Mouse (Mus musculus) T-helper 2 cell (primary cell): ENCODE measurements around the gene Ikbke.

Experiments used
- in situ Hi-C: fragments of 300-600 bp; cut with MboI, MseI; formaldehyde crosslinking; loops from one replicate; pipeline ENCODE4 v1.15.1; 2025; ENCODE audit warnings: high pct_unique_total_duplicates

The Ikbke gene

GRCm38 (mm10) chr1:131242956-131243355 lies 36.5 kb downstream of the Ikbke start:
- in situ Hi-C loops: no loop called here

DNA sequence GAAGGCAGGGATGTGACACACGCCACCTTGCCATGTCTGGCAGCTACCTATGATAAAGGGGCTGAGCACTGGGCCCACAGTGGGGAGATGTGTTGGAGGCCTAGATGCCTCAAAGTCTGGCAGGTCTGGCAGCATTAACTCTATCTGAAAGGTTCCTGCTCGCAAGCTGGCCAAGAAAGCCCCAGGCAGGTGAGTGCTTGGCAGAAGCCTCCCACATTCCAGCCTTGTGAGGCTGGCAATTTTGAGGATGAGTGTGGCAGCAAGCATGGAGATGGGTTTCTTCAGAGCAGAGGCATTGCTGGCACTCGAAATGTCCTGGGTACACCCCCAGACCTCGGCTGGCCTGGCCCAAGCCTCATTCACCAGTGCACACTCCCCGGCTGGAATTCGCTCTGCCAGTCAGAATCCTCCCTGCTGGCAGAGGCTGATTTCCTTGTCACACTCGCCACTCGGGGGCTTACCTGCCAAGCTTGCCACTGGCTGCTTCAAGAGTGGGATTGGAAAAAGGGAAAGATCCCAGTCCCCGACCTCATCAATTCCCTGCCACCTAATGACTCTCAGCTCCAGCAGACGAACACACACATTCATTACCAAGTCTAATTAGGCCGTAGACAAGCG lies 39.7 kb downstream of the Ikbke start:
- in situ Hi-C loops: no loop called here

DNA sequence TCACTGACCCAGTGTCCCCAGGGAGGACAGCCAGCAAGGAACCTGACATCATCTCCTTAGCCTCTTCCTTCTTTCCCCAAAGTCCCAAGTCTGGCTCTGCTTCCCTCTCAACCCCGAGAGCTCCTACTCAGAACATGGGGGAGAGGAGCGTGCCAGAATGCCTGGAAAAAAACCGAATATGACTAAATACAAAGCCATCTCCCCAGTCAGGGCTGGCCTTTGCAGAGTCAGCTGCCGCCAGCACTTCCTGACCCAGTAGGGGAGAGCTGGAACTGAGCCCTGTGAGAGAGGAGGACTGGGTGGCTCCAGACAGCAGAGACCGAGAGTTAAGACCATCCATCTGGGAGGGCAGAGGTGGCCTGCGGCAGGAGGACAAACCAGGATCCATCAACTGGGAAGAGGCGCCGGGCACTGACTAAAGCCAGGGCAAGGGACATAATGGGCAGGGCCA lies 40.5 kb downstream of the Ikbke start:
- in situ Hi-C loops: no loop called here

GRCm38 (mm10) chr1:131236077-131236476 lies 43.3 kb downstream of the Ikbke start:
- in situ Hi-C loops: no loop called here

DNA sequence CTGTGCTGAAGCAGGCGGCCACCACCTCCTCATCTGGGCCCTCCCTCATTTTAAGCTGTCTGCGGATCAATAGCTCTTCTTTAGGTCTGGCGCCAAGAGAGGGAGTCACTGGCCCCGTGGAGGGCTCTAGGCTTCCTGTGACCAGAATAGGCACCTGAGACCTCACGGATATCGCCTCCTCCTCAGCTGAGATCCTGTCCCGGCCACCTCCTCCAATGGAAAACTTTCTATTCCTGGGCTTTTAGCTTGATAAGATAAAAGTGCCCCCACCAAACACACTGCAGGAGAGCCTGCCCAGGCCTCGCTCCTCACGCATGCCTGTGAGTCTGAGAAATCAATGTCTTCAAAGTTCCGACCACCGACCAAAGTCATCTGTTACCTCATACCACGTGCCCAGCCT lies 45.9 kb downstream of the Ikbke start:
- in situ Hi-C loops: no loop called here

- in situ Hi-C loops: no loop called here
Observed at GRCm38 (mm10) chr1:131228659-131229058, 50.7 kb downstream of the Ikbke start.

- in situ Hi-C loops: no loop called here
Observed at GRCm38 (mm10) chr1:131228225-131228624, 51.2 kb downstream of the Ikbke start.

DNA sequence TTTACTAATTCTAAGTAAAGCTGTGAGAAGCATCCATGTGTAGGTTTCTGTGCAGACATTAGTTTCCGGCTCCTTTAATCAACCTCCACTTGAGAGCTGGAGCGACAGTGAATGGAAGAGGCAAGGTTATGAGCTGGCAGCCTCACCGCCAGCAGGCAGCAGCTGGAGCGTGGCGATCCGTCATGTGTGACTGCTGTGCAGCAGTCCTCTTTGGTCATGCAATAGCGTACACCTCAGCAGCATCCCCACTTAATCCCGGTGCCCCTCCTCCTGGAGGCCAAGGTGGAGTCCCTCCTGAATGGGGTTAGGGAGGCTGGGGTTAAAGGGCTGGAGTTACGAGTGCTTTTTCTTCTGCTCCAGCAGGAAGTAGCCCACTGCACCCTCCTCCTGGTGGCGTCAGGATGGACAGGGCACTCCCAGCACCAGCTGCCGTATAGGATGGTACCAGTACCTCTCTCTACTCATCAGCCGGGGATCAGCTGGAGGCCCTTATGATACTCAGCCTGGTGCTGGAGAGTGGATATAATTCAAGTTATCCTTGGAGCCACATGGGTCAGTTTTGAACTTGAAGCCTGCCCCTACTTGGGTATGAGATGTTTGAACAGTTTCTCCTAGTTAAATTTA lies 54.4 kb downstream of the Ikbke start:
- in situ Hi-C loops: no loop called here

GRCm38 (mm10) chr1:131223345-131223744 lies 56.1 kb downstream of the Ikbke start:
- in situ Hi-C loops: no loop called here

GRCm38 (mm10) chr1:131221822-131222590 lies 57.4 kb downstream of the Ikbke start:
- in situ Hi-C loops: no loop called here

GRCm38 (mm10) chr1:131218933-131219332 lies 60.5 kb downstream of the Ikbke start:
- in situ Hi-C loops: loop anchor here (5.0 kb wide), 1 partner anchor 33 kb away; no protein-coding TSS in a partner anchor

DNA sequence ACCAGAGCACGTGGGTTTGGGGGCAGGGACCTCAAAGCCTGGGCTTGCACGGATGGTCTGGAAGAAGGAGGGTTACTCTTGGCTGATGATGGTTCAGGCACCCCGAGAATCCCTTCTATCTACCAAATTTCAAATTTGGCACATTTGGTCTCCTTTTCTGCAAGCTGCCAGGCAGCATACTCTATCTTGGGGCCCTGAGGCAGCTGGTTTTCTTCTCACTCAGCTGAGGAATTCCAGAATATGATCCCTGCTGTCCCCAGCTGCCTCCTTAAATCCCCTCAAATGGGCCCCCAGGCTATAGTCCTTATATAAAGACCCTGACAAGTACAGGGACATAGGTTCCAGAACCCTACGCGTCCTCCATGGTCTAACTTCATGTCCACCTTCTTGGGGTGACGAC lies 66.0 kb downstream of the Ikbke start:
- in situ Hi-C loops: loop anchor here (5.0 kb wide), 1 partner anchor 36 kb away; no protein-coding TSS in a partner anchor

DNA sequence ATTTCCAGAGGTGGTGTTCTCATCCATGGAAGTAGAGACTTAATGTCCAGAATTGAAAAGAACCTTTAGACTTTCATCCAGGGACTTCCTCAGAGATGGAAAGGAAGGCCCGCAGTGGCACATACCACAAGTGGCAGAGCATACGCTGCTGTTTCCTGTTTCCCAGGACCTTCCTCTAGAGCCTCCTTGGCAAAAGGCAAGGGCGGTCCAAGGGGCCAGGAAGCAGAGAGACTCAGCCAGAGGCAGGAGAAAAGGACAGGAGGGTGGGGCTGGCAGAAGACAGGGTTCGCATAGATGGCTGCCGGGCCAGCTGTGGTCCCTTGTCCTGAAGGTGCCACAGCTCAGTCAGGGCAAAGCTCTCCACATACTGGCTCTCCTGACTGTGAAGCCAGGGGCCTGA lies 66.5 kb downstream of the Ikbke start:
- in situ Hi-C loops: loop anchor here (5.0 kb wide), 1 partner anchor 36 kb away; no protein-coding TSS in a partner anchor

- in situ Hi-C loops: loop anchor here (5.0 kb wide), 1 partner anchor 34 kb away; no protein-coding TSS in a partner anchor
Observed at GRCm38 (mm10) chr1:131211655-131212054, 67.8 kb downstream of the Ikbke start.

- in situ Hi-C loops: loop anchor here (5.0 kb wide), 1 partner anchor 33 kb away; no protein-coding TSS in a partner anchor
Observed at GRCm38 (mm10) chr1:131209971-131210426, 69.4 kb downstream of the Ikbke start.

DNA sequence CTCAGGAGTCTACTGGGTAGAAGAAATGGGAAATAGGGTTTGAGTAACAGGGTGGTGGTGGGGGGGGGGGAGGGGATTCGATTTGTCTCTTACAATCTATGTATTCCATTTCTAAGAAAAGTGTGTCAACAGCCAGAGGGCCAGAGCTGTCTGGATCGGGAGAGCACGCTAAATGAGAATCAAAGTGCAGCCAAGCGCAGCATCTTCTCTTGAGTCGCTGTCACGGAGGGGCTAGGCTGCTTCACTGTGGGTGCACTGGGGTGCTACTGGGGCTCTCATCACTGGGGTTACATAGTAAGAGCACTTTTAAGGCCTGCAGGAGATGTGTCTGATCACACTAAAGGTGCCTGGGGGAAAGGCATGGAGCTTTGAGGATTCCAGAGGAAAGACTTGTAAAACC lies 70.6 kb downstream of the Ikbke start:
- in situ Hi-C loops: no loop called here

DNA sequence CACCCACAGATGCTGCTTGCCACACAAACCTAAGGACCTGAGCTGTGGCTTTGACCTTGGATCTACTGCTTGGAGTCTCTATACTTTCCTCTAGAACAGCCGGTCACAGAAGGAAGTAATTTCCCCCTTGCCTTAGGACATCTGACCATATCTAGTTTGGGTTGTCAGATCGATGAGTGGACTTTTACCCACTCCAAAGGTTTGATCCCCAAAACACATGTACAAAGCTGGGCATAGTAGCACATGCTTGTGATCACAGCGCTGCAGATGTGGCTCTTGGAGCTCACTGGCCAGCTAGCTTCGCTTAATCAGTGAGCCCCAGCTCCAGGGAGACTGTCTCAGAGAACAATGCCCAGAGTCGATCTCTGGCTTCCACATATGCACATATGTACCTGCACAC lies 71.3 kb downstream of the Ikbke start:
- in situ Hi-C loops: no loop called here

DNA sequence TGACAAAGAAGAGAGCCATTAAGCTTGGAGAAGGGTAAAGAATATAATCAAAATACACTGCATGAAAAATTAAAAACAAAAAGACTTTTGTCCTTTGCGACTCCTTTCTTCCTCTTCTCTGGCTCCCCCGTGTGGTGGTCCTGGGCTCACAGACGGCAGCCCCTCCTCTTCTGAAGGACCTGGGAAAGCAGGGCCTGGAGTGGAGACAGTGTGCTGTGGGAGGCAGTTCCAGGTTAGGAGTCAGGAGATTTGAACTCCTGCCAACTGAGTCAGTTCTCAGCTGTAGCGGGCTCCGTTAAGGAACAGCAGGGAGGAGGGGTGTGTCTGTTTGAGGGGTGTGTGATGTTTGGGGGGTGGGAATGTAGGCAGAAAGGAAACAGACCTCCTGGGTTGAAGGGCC lies 71.9 kb downstream of the Ikbke start:
- in situ Hi-C loops: no loop called here

DNA sequence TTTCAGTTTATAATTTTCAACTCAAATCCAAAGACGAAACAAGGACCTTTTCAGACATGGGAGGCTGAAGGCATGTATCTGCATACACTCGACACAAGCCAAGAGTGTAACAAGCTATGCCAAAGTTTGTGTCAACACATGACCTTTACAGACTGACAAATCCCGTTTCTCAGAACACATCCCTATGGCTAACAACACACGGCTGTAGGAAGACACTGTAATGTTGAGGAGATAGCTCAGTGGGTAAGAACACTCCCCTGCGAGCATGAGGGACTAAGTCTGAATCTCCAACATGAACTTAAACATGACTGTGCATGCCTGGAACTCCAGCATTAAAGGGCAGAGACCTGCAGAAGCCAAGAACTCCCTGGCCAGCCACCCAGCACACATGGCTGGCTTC lies 73.1 kb downstream of the Ikbke start:
- in situ Hi-C loops: no loop called here

GRCm38 (mm10) chr1:131204461-131204860 lies 74.9 kb downstream of the Ikbke start:
- in situ Hi-C loops: no loop called here
